Mouse (Mus musculus) T-cell, adult 2 months (primary cell): Measurements from ENCODE around the gene Kpna7.
"Not testable (repeated sequence)": the region's sequence is repeated elsewhere in the genome, so short reads cannot be mapped to it uniquely, and the experiment has no call there.

Source experiments
- DNase-seq: peaks from one replicate; pipeline ENCODE4 v3.0.0; 2022; ENCODE audit warnings: low spot score

Gene Kpna7

GRCm38 (mm10) chr5:145083632-145084451, at the start of gene Kpna7, which contains the start of gene Arpc1a:
Gene Kpna7, minus strand, starts transcription at chr5:145084030.
Gene Arpc1a, plus strand, starts transcription at chr5:145083830.
- peak; percentile 93 for DNase-seq

GRCm38 (mm10) chr5:145133275-145133674, 49.4 kb upstream of the Kpna7 start:
- not testable (repeated sequence) for DNase-seq

- no peak for DNase-seq
These were observed 47.2 kb upstream of the Kpna7 start for GRCm38 (mm10) chr5:145130995-145131394.

GRCm38 (mm10) chr5:145130191-145130590, 46.4 kb upstream of the Kpna7 start:
- no peak for DNase-seq

- DNase-seq, result not testable (repeated sequence)
These were observed 45.9 kb upstream of the Kpna7 start for GRCm38 (mm10) chr5:145129773-145130172.

- no peak for DNase-seq
These were observed 45.3 kb upstream of the Kpna7 start for GRCm38 (mm10) chr5:145129124-145129523.

GRCm38 (mm10) chr5:145126580-145126979, 42.8 kb upstream of the Kpna7 start:
- no peak for DNase-seq

GRCm38 (mm10) chr5:145123396-145123795, 39.6 kb upstream of the Kpna7 start:
- DNase-seq, result no peak

GRCm38 (mm10) chr5:145120921-145121320, 37.1 kb upstream of the Kpna7 start:
- DNase-seq, result no peak

- peak; percentile 37 for DNase-seq
These were observed 35.6 kb upstream of the Kpna7 start for GRCm38 (mm10) chr5:145119385-145119784.

GRCm38 (mm10) chr5:145118461-145118860, 34.6 kb upstream of the Kpna7 start:
- no peak for DNase-seq

GRCm38 (mm10) chr5:145118005-145118404, 34.2 kb upstream of the Kpna7 start:
- no peak for DNase-seq

GRCm38 (mm10) chr5:145116916-145117315, 33.1 kb upstream of the Kpna7 start:
- DNase-seq, result peak; percentile 39

- DNase-seq, result peak; percentile 63
These were observed 32.5 kb upstream of the Kpna7 start for GRCm38 (mm10) chr5:145116316-145116715.

- DNase-seq, result no peak
These were observed 31.9 kb upstream of the Kpna7 start for GRCm38 (mm10) chr5:145115736-145116135.

- peak; percentile 56 for DNase-seq
These were observed 31.0 kb upstream of the Kpna7 start for GRCm38 (mm10) chr5:145114606-145115473.

GRCm38 (mm10) chr5:145114071-145114605, 30.3 kb upstream of the Kpna7 start, which contains the start of gene Arpc1b:
Gene Arpc1b, plus strand, starts transcription at chr5:145114215.
- DNase-seq, result peak; percentile 50

- DNase-seq, result no peak
These were observed 29.6 kb upstream of the Kpna7 start for GRCm38 (mm10) chr5:145113416-145113815.

GRCm38 (mm10) chr5:145112566-145112965, 28.7 kb upstream of the Kpna7 start:
- DNase-seq, result no peak

GRCm38 (mm10) chr5:145110401-145110800, 26.6 kb upstream of the Kpna7 start:
- no peak for DNase-seq

- no peak for DNase-seq
These were observed 22.0 kb upstream of the Kpna7 start for GRCm38 (mm10) chr5:145105694-145106275.

- DNase-seq, result no peak
These were observed 20.5 kb upstream of the Kpna7 start for GRCm38 (mm10) chr5:145104328-145104727.
